Mouse (Mus musculus): ENCODE data around the gene Nr1h2. TPM values are rescaled to one million over a fixed set of nuclear protein-coding genes. Genes with fewer than 3 reads are reported as not detected.

Nr1h2 gene
- polyA plus RNA-seq, 1 experiment from 2014 or later: 94.9 TPM

GRCm38 (mm10) chr7:44530507-44530906 lies 23.2 kb downstream of the Nr1h2 start:
- Histone ChIP-seq H3K27ac (no peak overlapping the region), H3K9me3 (no peaks in the 10 kb centered on the region), H3K4me1 (replicated peaks) (peaks cover 26% of the 10 kb centered on the region), H3K4me3 (no peak overlapping the region), H3K27me3 (ENCODE audit: insufficient read depth, poor library complexity, severe bottlenecking) (peaks cover 48% of the 10 kb centered on the region), H3K36me3 (peaks cover 35% of the 10 kb centered on the region)
- DNase-seq (ENCODE audit: low spot score): no peak
- WGBS: 80% methylated on average over 3 of the region's 3 CpGs

- WGBS: 65% methylated on average over 5 of the region's 5 CpGs
- peaks cover 58% of the 10 kb centered on the region for H3K27me3 ChIP-seq (ENCODE audit: insufficient read depth, poor library complexity, severe bottlenecking)
- peaks cover 25% of the 10 kb centered on the region for H3K36me3 ChIP-seq
- DNase-seq (ENCODE audit: low spot score): no peak
- peaks cover 36% of the 10 kb centered on the region for H3K4me1 ChIP-seq (replicated peaks)
- no peak overlapping the region for H3K27ac ChIP-seq
- no peaks in the 10 kb centered on the region for H3K9me3 ChIP-seq
- H3K4me3 ChIP-seq: no peak overlapping the region
Measured at GRCm38 (mm10) chr7:44529518-44529917, 24.2 kb downstream of the Nr1h2 start.

GRCm38 (mm10) chr7:44527483-44528398 lies 26.0 kb downstream of the Nr1h2 start:
- 7% methylated on average over 40 of the region's 40 CpGs for WGBS
- peak; percentile 71 for DNase-seq (ENCODE audit: low spot score)
- Histone ChIP-seq H3K27ac (peak overlapping the region; percentile 37), H3K9me3 (no peaks in the 10 kb centered on the region), H3K36me3 (peaks cover 7% of the 10 kb centered on the region), H3K4me1 (replicated peaks) (peaks cover 39% of the 10 kb centered on the region), H3K27me3 (ENCODE audit: insufficient read depth, poor library complexity, severe bottlenecking) (peaks cover 75% of the 10 kb centered on the region), H3K4me3 (peak overlapping the region; percentile 50)

- Histone ChIP-seq H3K4me3 (no peak overlapping the region), H3K9me3 (no peaks in the 10 kb centered on the region), H3K27ac (no peak overlapping the region), H3K36me3 (no peaks in the 10 kb centered on the region), H3K27me3 (ENCODE audit: insufficient read depth, poor library complexity, severe bottlenecking) (peaks cover 87% of the 10 kb centered on the region), H3K4me1 (replicated peaks) (peaks cover 40% of the 10 kb centered on the region)
- WGBS: 88% methylated on average over 14 of the region's 14 CpGs
- no peak for DNase-seq (ENCODE audit: low spot score)
Measured at GRCm38 (mm10) chr7:44526414-44527154, 27.2 kb downstream of the Nr1h2 start.

GRCm38 (mm10) chr7:44525126-44525832 lies 28.5 kb downstream of the Nr1h2 start:
- peak; percentile 20 for DNase-seq (ENCODE audit: low spot score)
- WGBS: 14% methylated on average over 22 of the region's 22 CpGs
- Histone ChIP-seq H3K9me3 (no peaks in the 10 kb centered on the region), H3K4me3 (peak overlapping the region; percentile 9; the same call in 1 of the 2 replicates), H3K4me1 (replicated peaks) (peaks cover 42% of the 10 kb centered on the region), H3K36me3 (no peaks in the 10 kb centered on the region), H3K27ac (peak overlapping the region; percentile 64; the same call in 1 of the 2 replicates), H3K27me3 (ENCODE audit: insufficient read depth, poor library complexity, severe bottlenecking) (peaks cover 98% of the 10 kb centered on the region)

- no peak for DNase-seq (ENCODE audit: low spot score)
- Histone ChIP-seq H3K4me3 (peak within 1 kb of the TSS; percentile 9; the same call in 1 of the 2 replicates), H3K27me3 (ENCODE audit: insufficient read depth, poor library complexity, severe bottlenecking) (peaks cover 90% of the 10 kb centered on the region)
Measured at GRCm38 (mm10) chr7:44524502-44524901, 29.2 kb downstream of the Nr1h2 start, which contains the start of gene Mybpc2. Mybpc2 (minus strand) TSS chr7:44524656.

GRCm38 (mm10) chr7:44523056-44523455 lies 30.7 kb downstream of the Nr1h2 start:
- Histone ChIP-seq H3K27ac (no peak overlapping the region), H3K4me3 (no peak overlapping the region), H3K27me3 (ENCODE audit: insufficient read depth, poor library complexity, severe bottlenecking) (peaks cover 76% of the 10 kb centered on the region), H3K4me1 (replicated peaks) (peaks cover 28% of the 10 kb centered on the region), H3K9me3 (peaks cover 7% of the 10 kb centered on the region; the same call in 1 of the 2 replicates), H3K36me3 (no peaks in the 10 kb centered on the region)
- WGBS: 80% methylated on average over 2 of the region's 2 CpGs
- no peak for DNase-seq (ENCODE audit: low spot score)

More at GRCm38 (mm10) chr7:44524502-44524901, 29.2 kb downstream of the Nr1h2 start, which contains the start of gene Mybpc2:
- WGBS: 32% methylated on average over 12 of the region's 12 CpGs
- H3K36me3 ChIP-seq: no peaks in the 10 kb centered on the region
- peaks cover 2% of the 10 kb centered on the region; the same call in 1 of the 2 replicates for H3K9me3 ChIP-seq
- peaks cover 40% of the 10 kb centered on the region for H3K4me1 ChIP-seq (replicated peaks)
- peak within 1 kb of the TSS; percentile 64; the same call in 1 of the 2 replicates for H3K27ac ChIP-seq

- Histone ChIP-seq H3K27ac (no peak overlapping the region), H3K4me3 (peak overlapping the region; percentile 34), H3K4me1 (replicated peaks) (peaks cover 21% of the 10 kb centered on the region), H3K9me3 (peaks cover 7% of the 10 kb centered on the region; the same call in 1 of the 2 replicates), H3K36me3 (no peaks in the 10 kb centered on the region), H3K27me3 (ENCODE audit: insufficient read depth, poor library complexity, severe bottlenecking) (peaks cover 63% of the 10 kb centered on the region)
- DNase-seq (ENCODE audit: low spot score): peak; percentile 69
- WGBS: 2% methylated on average over 20 of the region's 20 CpGs
Measured at GRCm38 (mm10) chr7:44521710-44522109, 32.0 kb downstream of the Nr1h2 start.

GRCm38 (mm10) chr7:44520990-44521389 lies 32.8 kb downstream of the Nr1h2 start:
- Histone ChIP-seq H3K9me3 (peaks cover 7% of the 10 kb centered on the region; the same call in 1 of the 2 replicates), H3K27ac (no peak overlapping the region), H3K4me3 (0 out of 2 replicates have a peak overlapping the region, but pooled peaks have one; percentile 34), H3K4me1 (replicated peaks) (peaks cover 21% of the 10 kb centered on the region), H3K27me3 (ENCODE audit: insufficient read depth, poor library complexity, severe bottlenecking) (peaks cover 55% of the 10 kb centered on the region), H3K36me3 (no peaks in the 10 kb centered on the region)
- WGBS: 68% methylated on average over 3 of the region's 3 CpGs
- DNase-seq (ENCODE audit: low spot score): no peak

GRCm38 (mm10) chr7:44519240-44519913 lies 34.4 kb downstream of the Nr1h2 start:
- 71% methylated on average over 9 of the region's 9 CpGs for WGBS
- DNase-seq (ENCODE audit: low spot score): no peak
- H3K27ac ChIP-seq: no peak overlapping the region
- H3K9me3 ChIP-seq: peaks cover 7% of the 10 kb centered on the region; the same call in 1 of the 2 replicates
- peaks cover 39% of the 10 kb centered on the region for H3K27me3 ChIP-seq (ENCODE audit: insufficient read depth, poor library complexity, severe bottlenecking)
- H3K4me1 ChIP-seq (replicated peaks): peaks cover 8% of the 10 kb centered on the region
- H3K4me3 ChIP-seq: no peak overlapping the region
- no peaks in the 10 kb centered on the region for H3K36me3 ChIP-seq

GRCm38 (mm10) chr7:44507491-44507890 lies 46.3 kb downstream of the Nr1h2 start:
- no peak overlapping the region for H3K4me3 ChIP-seq
- no peaks in the 10 kb centered on the region for H3K36me3 ChIP-seq
- no peak for DNase-seq (ENCODE audit: low spot score)
- peaks cover 4% of the 10 kb centered on the region; the same call in 1 of the 2 replicates for H3K9me3 ChIP-seq
- no peaks in the 10 kb centered on the region for H3K4me1 ChIP-seq (replicated peaks)
- no peak overlapping the region for H3K27ac ChIP-seq
- H3K27me3 ChIP-seq (ENCODE audit: insufficient read depth, poor library complexity, severe bottlenecking): peaks cover 16% of the 10 kb centered on the region; the same call in 1 of the 2 replicates
